Mouse (Mus musculus) kidney, postnatal 10 days (tissue): Measurements from ENCODE around the gene Phlda1.
"Not testable (repeated sequence)": the region's sequence is repeated elsewhere in the genome, so short reads cannot be mapped to it uniquely, and the experiment has no call there.

ENCODE experiments used
- DNase-seq: peaks from one replicate; pipeline ENCODE4 v3.0.0; 2021; ENCODE audit warnings: mixed read lengths

Phlda1 gene

DNA sequence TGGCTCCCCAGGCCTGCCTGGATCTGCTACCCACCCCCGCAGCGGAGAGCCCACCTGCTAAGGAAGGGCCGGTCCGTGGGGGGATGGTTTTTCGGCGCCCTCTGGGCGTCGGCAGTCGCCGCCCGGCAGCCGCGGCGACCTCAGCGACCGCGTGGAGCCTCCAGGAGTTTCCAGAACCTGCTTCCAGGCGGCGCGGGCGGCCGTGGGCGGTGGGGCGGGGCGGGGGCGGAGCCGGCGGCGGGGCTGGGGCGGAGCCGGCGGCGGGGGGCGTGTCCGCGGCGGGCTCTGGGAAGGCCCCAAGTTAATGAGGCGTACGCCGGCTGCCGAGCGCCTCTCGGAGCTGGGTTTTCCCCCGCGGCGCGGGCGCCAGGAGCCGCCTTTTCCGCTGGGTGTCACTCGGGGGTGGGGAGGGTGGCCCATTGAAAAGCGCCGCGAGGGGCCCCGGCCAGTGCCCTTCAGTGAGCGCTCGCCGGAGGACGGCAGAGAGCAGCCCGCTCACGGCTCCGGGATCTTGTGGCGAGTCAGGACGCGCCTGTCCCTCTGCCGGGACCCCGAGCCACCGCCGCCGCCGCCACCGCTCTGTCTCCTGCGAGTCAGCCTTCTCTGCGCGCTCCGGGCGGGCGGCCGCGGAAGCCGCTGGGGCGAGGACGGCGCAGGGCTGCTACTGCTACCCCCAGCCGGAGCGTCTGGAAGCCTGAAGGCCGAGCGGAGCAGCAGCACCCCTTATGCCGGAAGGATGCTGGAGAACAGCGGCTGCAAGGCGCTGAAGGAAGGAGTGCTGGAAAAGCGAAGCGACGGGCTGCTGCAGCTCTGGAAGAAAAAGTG lies at the start of gene Phlda1:
Gene Phlda1 (plus strand): TSS at position 186 of the 825 bp plus-strand sequence.
- peak; percentile 97 for DNase-seq

DNA sequence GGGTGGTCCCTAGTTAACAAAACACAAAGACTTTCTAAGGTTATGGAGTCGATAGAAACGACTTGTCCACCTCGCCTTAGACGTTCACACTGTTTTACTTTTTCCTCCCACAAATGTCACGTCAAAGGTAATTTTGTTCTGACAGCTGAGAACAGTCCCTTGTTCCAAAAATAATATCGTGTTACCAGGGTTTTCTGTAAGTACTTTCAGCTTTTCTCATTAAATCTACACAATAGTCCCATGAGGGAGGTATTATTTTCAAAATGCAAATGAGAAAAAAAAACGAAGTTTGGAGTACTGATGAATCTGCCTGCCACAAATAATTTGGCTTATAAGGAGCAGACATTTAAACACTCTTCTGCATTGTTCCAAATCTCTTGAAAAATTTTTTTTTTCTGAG lies 48.0 kb upstream of the Phlda1 start:
- DNase-seq, result no peak

DNA sequence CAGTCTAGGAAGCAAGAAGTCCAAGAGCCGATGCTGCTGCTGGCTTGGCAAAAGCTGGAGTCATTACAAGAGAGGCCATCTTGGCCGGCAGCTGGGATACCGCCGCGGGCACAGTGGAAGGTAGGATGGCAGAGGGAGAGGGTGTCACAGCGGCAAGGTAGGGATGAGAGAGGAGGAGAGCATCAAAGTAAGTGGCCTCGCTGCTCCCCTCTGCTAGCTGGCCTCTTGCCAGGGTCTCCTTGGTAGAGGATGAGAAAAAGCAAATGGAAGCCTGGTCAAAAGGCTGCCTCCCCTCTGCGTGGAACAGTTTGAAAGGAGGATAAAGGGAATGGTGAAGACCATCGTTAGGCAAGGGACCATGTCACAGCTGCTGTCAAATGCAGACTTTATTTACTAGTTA lies 47.0 kb upstream of the Phlda1 start:
- DNase-seq, result no peak

DNA sequence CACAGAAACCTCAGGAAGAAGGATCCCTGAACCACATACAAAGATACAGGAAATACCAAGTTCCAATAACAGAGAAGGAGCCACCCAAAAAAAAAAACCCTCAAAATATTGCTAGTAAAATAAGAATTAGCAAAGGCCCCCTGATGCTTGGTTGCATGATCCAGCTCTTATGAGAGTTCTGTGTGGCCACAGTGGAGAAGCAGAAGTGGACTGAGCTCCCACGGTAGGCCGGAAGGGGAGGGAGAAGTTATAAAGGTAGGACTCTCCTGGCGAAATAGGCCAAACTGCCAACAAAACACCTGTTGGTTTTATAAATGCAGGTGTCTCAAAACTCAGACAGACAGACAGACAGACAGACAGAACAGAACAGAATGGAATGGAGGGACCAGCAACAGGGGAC lies 46.2 kb upstream of the Phlda1 start:
- no peak for DNase-seq

DNA sequence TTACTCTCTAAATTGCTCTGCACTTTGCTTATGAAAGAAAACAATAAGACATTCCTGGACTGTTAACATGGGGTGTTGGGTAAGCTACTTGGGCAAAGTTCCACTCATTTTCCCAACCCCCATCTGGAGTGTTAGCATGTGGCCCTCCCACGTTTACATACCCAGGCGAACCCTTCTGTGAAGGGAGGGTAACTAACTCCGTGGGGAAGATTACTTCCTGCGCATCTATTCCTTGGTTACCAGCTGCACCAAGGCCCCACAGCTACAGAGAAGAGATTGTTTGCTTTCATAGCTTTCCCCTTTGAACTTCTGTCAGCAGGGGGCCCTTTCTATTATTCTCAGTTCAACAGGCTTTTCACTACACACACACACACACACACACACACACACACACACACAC lies 45.7 kb upstream of the Phlda1 start:
- DNase-seq, result no peak

DNA sequence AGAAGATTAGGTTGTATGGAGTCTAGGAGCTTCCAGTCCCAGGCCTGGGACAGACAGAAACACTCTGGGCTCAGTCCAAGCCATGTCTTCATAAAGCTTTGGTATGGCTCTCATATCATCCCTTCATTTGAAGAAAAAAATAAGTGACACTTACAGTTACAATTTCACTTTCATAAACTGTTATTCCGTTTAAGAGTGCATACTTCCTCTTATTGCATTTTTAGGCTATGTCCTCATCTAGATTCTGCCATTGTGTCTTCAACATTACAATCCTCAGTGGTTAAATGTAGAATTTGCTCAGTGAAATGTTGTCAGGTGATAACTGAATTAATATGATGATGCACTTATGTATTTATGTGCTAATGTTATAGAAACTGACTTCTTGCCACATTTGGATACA lies 41.3 kb upstream of the Phlda1 start:
- no peak for DNase-seq

DNA sequence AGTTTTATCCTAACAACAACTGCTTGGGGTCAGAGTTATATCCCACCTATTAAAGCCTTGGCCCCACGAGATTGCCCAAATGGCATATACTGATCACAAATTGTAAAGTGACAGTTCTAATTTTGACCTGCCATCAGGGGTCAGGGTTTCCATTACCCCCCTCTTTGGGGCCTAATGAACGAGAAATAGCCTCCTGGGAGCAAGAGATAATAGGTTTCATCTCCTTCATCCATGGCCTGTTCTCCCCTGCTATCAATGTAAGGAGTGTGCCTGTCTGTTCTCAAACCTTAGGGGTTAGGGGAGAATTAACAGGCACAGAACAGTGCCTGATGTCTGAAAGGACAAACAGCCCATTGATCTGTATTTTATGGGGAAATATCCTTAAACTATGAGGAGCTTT lies 40.7 kb upstream of the Phlda1 start:
- no peak for DNase-seq

DNA sequence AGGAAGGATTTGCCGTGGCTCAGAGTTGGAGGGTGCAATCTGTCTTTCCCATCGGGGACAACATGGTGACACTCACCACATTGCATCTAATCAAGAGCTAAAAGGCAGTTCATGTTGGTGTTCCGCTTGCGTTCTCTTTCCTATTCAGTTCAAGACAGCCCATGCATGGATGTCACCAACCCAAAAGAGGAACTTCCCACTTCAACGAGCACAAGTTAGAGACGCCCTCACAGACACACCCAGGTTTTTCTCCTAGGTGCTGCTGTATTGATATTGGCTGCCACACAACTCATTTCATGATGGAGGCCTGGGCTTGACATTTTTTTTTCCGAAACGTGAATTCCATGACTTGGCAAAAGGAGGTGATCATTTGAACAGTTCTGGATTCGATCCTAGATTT lies 34.9 kb upstream of the Phlda1 start:
- DNase-seq, result no peak

DNA sequence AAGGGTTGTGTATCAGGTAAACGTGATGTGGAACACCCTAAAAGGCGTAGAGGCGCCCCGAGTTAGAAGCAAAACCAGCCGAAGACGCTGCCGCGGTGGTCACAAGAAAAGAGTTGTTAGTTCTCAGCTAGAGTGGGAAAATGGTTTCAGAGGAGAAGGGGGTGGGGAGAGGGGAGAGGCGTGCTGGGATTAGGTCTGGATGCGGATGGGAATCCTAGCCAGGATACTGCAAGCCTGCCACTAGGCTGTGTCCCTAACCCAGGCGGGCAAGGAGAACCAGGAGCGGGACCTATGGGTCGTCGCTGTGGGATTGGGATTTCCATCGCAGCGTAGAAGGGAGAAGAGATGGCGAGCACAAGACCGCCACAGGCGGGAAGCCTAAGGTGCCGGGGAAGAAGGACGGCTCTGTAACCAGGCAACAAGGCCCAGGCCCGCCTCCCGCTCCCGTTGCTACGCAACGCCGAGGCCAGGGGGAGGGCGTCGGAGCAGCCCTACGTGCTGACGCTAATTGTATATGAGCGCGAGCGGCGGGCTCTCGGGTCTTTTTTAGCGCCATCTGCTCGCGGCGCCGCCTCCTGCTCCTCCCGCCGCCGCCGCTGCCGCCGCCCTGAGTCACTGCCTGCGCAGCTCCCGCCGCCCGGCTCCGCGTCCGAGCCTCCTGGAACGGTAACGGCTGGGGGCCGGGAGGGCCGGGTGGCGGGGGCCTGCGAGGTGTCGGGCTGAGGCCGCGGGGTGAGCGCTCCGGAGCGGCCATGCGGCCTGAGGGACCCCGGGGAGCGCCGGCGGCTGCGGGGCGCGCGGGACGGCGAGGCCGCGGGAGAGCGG lies 33.2 kb upstream of the Phlda1 start, which contains the start of gene Nap1l1:
Gene Nap1l1 (plus strand): TSS at position 538 of the 825 bp plus-strand sequence.
- peak; percentile 97 for DNase-seq

DNA sequence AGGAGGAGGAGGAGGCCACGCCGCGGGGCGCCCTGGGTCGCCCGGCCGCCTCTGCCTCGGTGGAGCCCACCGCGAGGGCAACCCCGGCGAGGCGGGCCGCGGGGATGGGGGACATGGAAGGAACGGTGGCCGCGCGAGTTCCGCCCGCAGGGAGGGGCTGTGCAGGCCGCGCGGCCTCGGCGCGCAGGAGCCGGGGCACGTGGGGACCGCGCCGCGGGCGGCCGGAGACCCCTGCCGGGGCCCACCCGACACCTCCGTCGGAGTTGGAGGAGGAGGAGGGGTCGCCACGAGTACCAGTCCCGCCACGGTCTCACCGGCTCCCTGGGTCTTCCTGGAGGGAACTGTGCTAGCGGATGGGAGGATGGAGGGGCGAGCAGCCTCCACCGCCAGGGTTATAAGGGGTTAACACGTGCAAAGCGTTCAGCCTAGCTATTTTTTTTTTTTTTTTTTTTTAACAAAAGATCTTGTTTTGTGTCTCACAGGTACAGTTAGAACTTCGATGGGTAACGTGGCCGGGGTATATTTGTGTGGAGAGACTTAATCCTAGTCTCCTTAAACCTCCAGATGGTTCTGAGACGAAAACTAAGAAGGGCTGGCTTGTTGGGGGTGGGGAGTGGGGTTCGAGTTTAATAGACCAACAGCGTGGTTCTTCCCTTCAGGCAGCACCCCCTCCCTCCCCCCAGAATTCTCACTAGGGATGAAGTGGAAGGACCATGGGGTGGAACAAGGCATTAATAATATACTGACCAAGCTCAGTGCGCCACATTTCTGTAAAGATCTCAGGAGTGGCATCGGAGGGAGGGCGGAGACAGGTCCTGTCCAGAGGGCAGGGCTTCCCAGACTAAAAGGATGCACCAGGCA lies 32.3 kb upstream of the Phlda1 start:
- peak; percentile 64 for DNase-seq

DNA sequence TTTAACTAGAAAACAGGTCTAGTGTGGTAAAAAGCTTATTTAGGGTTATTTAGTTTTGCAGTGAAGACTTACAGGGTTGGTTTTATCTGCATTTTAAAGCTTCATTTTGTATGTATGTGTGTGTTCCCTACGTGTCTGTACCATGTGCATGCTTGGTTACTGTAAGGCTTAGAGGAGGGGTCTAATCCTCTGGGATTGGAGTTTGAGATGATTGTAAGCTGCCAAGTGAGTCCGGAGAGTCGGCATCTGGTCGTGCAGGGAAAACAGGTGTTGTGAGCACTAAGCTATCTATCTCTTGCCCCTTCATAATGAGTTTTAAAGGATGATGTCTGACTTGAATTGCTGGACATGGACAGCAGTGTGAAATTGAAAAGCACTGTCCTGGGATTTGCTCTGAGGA lies 29.8 kb upstream of the Phlda1 start:
- DNase-seq, result no peak

DNA sequence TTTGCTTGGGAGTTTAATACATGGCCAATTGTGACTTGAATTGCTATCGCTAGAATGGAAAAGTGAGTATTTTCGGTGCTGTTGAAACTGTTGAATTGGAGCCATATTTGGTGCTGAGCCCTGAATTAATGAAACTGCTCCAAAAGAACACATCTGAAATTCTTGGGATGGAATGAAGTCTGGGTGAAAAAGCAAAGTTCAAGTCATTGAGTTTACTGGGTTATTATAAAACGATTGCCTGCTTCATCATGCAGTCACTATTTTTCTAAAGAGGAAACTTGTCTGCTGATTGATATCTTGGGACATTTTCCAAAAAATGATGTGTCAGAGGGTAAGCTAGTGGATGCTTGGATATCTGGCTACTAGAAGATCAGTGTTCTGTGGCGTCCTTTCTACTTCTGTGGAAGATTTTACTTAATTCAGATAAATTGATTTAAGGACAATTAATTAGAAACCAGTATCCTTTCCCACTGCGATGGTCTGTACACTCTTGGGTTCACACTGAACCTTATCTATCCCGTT lies 29.0 kb upstream of the Phlda1 start:
- no peak for DNase-seq

DNA sequence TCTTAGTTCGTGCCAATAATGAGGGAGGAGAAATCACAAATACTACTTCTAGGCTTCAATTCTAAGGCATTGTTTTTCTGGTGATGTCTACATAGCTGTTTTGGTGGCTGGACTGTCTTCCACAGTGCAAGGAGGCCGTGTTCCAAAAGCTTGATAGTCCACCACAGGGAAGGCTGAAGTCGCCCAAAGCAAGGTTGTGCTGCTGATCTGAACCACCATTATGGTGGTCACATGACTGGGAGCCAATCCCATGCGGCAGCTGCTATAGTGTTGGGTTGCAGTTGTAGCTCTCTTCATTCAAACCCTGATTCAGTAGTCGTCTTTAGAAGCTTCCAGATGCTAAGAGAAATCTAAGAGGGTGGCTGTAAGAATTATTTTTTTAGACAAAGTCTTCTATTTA lies 26.5 kb upstream of the Phlda1 start:
- DNase-seq, result no peak

DNA sequence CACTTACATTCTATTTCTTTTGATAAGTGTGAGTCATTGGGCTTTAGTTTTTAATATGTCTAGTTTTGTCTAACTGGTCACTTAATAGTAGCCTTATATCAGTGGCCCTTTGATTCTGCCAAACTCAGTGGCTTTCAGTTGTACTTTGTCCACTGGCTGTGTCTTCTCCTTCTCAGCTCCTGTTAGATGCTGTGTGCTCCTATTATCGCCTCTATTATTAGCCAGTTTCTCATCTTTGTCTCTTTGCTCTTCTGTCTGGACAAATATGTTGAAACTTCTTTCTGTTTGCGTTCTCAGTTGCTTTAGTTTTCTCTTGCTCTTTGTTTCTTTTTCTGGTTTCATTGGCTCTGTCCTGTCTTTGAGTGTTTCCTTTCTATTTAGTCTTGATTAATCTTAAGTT lies 23.4 kb upstream of the Phlda1 start:
- DNase-seq, result no peak

DNA sequence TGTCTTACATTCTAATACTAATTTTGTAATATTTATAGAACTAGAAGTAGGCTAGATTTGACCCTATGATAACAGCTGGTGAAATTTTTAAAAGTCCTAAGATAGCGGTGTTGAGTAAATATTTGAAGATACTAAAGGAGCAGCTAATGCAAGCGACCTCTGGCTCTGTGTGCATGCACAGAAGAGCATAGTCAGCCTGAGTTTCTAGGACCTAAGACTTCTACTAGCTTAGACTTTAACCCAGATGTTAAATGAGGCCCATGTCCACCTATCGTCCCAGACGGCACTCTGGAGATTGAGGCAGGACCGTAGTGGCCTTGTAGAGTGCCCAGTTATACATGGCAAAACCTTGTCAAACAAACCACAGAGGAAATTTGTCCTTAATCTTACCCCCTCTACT lies 22.0 kb upstream of the Phlda1 start:
- no peak for DNase-seq

DNA sequence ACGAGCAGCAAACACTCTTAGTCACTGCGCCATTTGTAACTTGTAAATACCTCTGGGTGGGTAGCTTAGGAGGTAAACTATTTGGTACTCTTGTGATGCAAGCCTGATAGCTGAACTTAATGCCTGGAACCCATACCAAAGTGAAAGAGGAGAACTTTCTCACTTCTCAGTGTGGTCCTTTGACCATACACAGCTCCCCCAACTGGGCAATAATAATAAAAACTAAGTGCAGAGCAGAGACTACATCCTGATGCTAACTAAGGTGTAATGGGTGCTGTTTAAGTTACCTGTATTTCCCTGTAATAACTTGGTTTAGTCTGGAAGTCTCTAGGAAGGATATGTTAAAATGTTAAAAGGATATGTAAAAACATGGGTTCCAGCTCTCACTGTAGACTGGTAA lies 17.3 kb upstream of the Phlda1 start:
- no peak for DNase-seq

DNA sequence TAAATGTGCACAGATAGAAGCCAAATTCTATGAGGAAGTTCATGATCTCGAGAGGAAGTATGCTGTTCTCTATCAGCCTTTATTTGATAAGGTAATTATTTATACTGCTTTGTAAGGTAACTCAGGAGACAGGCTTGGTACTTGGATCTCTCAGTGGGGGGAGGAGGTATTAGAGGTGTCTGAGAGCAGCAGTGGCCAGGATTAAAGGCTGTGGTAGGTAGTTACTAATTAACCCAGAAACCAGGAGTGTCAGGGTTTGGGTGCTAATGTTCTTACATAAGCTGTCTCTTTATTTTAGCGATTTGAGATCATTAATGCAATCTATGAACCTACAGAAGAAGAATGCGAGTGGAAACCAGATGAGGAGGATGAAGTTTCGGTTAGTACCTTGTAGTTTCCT lies 16.0 kb upstream of the Phlda1 start:
- DNase-seq, result not testable (repeated sequence)

DNA sequence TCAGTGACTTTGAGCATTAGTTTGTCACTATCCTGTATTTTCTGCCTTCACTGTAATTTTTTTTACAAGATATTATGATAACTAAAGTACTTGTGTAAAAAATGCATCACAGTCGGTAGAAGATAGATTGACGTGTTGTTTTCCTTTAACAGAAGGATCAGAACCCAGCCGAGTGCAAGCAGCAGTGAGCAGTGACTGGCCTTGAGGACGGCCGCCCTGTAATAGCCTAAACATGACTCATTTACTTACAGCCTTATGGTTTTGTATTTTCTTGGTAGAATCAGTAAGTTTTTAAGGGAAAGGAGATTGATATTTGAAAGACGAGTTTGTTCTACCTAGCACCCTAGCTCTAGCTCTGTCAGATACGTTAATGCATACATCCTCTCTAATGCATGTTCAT lies 10.2 kb upstream of the Phlda1 start:
- no peak for DNase-seq

DNA sequence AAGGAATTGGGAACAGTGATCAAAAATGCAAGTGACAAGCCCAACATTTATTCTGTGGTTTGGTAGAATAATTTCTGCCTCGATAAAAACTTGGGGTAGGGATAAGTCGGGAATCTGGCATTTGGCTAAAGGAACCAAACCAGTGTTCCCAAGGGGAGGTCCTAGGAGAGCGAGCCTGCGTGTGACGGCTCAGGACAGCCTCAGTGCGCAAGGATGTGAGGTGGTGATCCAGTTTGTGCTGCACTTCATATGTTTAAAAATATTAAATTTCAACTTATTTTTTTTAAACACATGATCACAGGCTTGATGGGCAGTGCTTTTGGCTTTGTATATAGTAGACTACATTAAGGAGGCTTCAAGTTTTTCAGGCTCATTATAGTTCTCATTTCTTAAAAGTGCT lies 6.2 kb upstream of the Phlda1 start:
- DNase-seq, result no peak

DNA sequence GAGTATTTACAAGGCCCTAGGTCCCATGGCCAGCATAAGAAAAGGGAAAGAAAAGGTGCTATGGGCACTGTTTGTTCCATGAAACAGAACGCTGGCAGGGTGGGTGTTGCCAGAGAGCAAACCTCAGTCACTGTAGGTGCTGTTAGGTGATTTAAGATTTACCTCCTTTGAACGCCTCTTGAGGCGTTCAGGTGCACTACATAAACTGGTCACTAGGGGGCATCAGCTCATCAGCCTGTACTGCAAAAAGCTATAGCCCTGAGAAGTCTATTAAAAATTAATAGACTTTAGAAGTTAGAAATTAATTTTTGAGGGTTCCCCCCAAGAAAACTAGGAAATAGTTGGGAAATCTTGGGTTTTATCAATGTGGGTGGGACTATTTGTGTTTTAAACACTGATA lies 3.0 kb upstream of the Phlda1 start:
- peak; percentile 88 for DNase-seq

DNA sequence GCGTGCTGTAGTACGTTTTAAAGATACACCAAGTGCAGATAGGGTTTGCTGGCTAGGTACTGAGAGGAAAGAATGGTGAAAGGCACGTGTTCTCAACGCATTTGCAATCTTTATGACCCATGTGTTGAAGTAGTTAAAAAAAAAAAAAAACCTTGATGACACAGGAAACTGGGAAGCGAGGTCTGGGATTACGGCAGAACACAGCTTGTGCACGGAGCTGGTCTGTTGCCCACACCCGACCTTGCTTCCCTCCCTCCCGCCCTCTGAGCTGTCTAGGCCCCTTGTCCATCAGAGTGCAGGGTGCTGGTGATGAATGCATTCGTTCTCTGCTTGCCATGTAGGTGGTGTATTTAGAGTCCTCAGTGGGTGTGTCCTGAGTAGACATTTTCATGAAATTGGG lies 2.4 kb upstream of the Phlda1 start:
- no peak for DNase-seq

DNA sequence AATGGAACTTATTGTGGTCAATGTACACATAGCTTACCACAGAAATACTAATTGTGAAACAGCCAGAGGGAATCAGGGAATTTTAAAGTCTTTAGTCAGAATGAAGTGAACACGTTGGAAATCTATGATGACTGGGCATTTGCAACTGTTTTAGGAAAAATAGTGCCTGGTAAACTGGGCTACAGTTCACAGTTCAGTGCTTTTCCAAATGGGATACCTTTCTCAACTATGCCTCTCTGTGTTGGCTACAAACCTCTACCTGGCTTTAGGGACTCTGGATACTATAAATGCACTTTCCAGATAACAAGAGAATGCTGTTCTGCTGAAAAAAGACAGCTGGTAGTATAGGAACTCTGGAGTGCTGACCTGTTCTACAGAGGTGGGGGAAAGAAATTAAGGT lies 1.5 kb upstream of the Phlda1 start:
- DNase-seq, result no peak

DNA sequence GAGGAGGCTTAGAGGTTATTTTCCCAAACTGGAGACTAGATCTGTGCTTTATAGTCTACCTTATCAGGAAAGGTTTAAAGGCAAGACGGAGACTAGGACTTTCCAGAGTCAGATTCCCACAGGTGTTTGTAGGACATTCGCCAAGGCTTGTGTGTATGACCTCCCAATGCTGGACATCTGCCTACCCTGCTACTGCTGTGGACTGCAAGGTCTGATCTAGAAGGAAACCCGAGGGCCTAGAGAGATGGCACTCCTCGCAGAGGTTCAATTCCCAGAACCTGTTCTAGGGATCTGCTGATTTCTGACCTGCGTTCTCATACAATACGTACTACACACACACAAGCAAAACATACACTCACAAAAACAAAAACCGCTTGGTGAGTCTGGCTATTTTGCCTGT lies 680 bp upstream of the Phlda1 start:
- DNase-seq, result peak; percentile 22
